Mouse (Mus musculus) embryonic fibroblast, embryonic 13.5 days (primary cell): ENCODE results near the gene Calcb.

ENCODE experiments used
- CTCF ChIP-seq: IDR thresholded peaks from 2 replicates; pipeline ENCODE4 v1.5.1; 2011; ENCODE audit warnings: mild to moderate bottlenecking, control low read depth, low read length, moderate library complexity, borderline replicate concordance; ENCODE audit not compliant: insufficient read depth
- POLR2A ChIP-seq: IDR thresholded peaks from 2 replicates; pipeline ENCODE4 v1.6.1; 2011; ENCODE audit warnings: low read depth, mild to moderate bottlenecking, control low read depth, low read length, moderate library complexity

- TF ChIP-seq CTCF (no peak), POLR2A (no peak)
Measured at GRCm38 (mm10) chr7:114731175-114731574, 12.7 kb downstream of the Calcb start.
